Mouse (Mus musculus) heart, embryonic 16.5 days (tissue): ENCODE results near the gene Kndc1. TPM values are rescaled to one million over a fixed set of nuclear protein-coding genes. Genes with fewer than 3 reads are reported as not detected.
A peak's percentile ranks its signal among the peaks of the same experiment; 100 is the strongest.

Experiments used
- ATAC-seq: fragments of 200-750 bp; cut with Nextera tagmentation; replicated peaks from 2 replicates; pipeline ENCODE4 v1.8.0; 2017; ENCODE audit warnings: moderate number of reproducible peaks; ENCODE audit not compliant: insufficient read depth, low FRiP score; ENCODE audit errors: extremely low read depth
- H3K27ac ChIP-seq: fragments of 300-500 bp; sonication (generic); 2 replicates; pipeline ENCODE4 v1.5.1; 2014; ENCODE audit warnings: mild to moderate bottlenecking, low read length, control low read depth, moderate library complexity
- H3K27me3 ChIP-seq: fragments of 300-500 bp; sonication (generic); 2 replicates; pipeline ENCODE4 v1.6.1; 2014; ENCODE audit warnings: low read length, mixed read lengths; ENCODE audit not compliant: control insufficient read depth, insufficient read depth
- H3K36me3 ChIP-seq: fragments of 300-500 bp; sonication (generic); 2 replicates; pipeline ENCODE4 v1.6.1; 2014; ENCODE audit not compliant: control insufficient read depth, insufficient read depth
- H3K4me1 ChIP-seq: fragments of 300-500 bp; sonication (generic); 2 replicates; pipeline ENCODE4 v1.6.1; 2014; ENCODE audit warnings: low read length, mixed read lengths; ENCODE audit not compliant: control insufficient read depth, insufficient read depth
- H3K4me2 ChIP-seq: fragments of 300-500 bp; sonication (generic); 2 replicates; pipeline ENCODE4 v1.6.1; 2014; ENCODE audit warnings: low read depth, mild to moderate bottlenecking, control low read depth, low read length
- H3K4me3 ChIP-seq: fragments of 300-500 bp; sonication (generic); 2 replicates; pipeline ENCODE4 v1.5.1; 2014; ENCODE audit warnings: mild to moderate bottlenecking, control low read depth, low read length
- H3K9ac ChIP-seq: fragments of 300-500 bp; sonication (generic); 2 replicates; pipeline ENCODE4 v1.6.1; 2014; ENCODE audit warnings: low read length, control low read depth
- H3K9me3 ChIP-seq: fragments of 300-500 bp; sonication (generic); replicated peaks from 2 replicates; pipeline ENCODE4 v1.6.1; 2016; ENCODE audit warnings: low read length; ENCODE audit not compliant: control insufficient read depth
- WGBS: fragments of 180-500 bp; shearing (Covaris S2); extraction: QIAGEN DNeasy Blood & Tissue Kit; methylation state at CpG from one replicate; pipeline ENCODE4 v1.1.7; 2014; 5-methylcytosine and 5-hydroxymethylcytosine counted together
- microRNA counts: library from miRNA; unstranded; fragments of <30 nt; microRNA quantifications from one replicate; lab custom pipeline; 2016
- microRNA-seq: library from miRNA; unstranded; fragments of <30 nt; microRNA quantifications from one replicate; pipeline ENCODE4, GENCODE M21; 2017
- polyA plus RNA-seq: library from polyadenylated mRNA; unstranded; fragments of >200 nt; fragmentation: Nextera tagmentation; extraction: Ambion mirVana; gene quantifications from 2 replicates; pipeline ENCODE4 v1.2.1, GENCODE M21; 2015

The Kndc1 gene
- polyA plus RNA-seq, 1 experiment from 2014 or later: 0.47 TPM

DNA sequence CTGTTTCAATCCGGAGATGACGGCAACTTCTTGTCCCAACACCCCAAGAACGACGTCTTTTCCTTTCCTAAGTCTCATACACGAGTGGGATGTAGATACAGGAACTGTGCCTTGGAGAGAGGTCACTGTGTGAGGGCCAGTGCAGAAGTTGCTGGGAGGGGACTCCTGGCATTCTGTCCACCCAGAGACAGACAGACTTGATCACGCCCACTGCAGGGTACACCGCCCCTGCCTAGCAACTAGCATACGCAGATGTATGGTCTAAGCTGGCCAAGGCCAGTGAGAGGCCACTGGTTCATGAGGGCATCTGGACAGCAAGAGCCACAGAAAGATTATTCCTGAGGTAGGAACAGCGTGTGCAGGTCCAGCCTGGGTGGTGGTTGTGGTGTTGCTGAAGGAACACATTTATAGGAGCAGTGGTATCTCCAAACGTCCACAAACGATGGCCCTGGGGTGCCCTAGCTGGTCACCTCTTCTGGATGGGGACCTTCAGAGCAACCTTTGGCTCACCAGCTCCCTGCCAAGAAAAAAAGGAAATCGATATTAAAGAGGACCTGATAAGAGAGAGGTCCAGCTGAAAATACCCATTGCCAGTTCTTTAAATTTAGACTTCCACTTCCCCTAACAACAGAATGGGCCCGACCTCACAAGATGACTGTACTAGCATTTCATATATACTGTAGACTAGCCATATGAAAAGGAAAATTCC, 84.7 kb downstream of the Kndc1 start:
- no peaks in the 10 kb centered on the region for H3K9me3 ChIP-seq
- H3K4me2 ChIP-seq: peak overlapping the region; percentile 87
- H3K27me3 ChIP-seq: peaks cover 6% of the 10 kb centered on the region
- WGBS: 39% methylated on average over 13 of the region's 13 CpGs
- no peaks in the 10 kb centered on the region for H3K36me3 ChIP-seq
- H3K27ac ChIP-seq: no peak overlapping the region
- peak overlapping the region; percentile 63 for H3K4me3 ChIP-seq
- peaks cover 4% of the 10 kb centered on the region; the same call in 1 of the 2 replicates for H3K4me1 ChIP-seq
- ATAC-seq: no peak; the same call in 1 of the 2 replicates
- 0 out of 2 replicates have a peak overlapping the region, but pooled peaks have one; percentile 20 for H3K9ac ChIP-seq

DNA sequence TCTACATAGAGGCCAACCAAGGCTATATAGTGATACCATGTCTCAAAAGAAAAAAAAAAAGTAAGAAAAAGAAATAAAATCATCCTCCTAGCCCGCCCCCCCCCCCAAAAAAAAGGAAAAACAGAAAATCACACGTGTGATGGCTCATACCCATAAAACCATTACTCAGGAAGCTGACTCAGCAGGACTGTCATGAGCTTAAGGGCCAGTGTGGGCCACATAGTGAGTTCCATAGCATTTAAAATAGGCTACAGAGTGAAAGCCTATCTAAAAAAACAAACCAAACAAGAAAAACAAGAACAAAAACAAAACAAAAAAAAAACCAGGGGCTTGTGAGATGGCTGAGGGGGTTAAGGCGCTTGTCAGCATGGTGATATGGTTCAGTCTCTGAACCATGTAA, 86.3 kb downstream of the Kndc1 start:
- Histone ChIP-seq H3K4me2 (no peak overlapping the region), H3K27ac (no peak overlapping the region), H3K36me3 (no peaks in the 10 kb centered on the region), H3K27me3 (peaks cover 6% of the 10 kb centered on the region), H3K4me1 (peaks cover 4% of the 10 kb centered on the region; the same call in 1 of the 2 replicates), H3K9me3 (no peaks in the 10 kb centered on the region), H3K4me3 (no peak overlapping the region), H3K9ac (no peak overlapping the region)
- 49% methylated on average over 3 of the region's 3 CpGs for WGBS
- no peak for ATAC-seq

DNA sequence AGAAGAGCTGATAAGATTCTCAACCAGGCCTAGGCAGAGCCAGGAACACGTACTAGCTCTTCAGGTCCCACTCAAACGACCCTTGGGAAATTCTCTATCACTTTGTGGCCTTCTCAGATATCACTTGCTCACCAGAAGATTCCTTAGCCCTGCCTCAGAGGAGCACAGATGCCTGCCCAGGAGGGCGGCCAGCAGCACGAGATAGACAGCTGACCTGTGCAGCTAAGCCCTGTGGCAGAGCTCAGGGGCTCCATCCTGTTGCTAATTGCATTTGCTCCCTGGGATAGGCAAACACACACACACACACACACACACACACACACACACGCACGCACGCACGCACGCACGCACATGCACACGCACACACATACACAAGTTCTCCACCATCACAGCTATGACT, 87.6 kb downstream of the Kndc1 start:
- 73% methylated on average over 11 of the region's 11 CpGs for WGBS
- Histone ChIP-seq H3K27me3 (peaks cover 3% of the 10 kb centered on the region), H3K4me2 (no peak overlapping the region), H3K9ac (no peak overlapping the region), H3K27ac (no peak overlapping the region), H3K9me3 (no peaks in the 10 kb centered on the region), H3K4me3 (no peak overlapping the region), H3K36me3 (no peaks in the 10 kb centered on the region), H3K4me1 (peaks cover 4% of the 10 kb centered on the region; the same call in 1 of the 2 replicates)
- ATAC-seq: no peak

DNA sequence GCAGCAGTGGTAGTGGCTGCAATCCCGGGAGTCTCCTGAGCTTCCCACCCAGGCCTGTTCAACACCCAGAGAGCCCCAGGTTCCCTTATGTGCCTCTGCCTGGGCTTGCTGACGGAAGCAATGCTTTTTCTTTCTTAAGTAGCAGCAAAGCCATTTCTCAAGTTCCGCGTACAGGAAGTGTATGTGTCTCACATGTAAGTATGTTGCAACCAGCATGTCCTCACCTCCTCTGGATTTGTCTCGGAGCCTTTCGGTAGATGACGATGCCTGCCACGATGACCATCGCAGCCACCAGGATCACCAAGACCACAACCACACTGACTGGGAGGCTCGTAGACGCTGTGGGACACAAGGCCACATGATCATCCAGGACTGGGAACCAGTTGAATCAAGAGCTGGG, 90.0 kb downstream of the Kndc1 start:
- 91% methylated on average over 11 of the region's 11 CpGs for WGBS
- Histone ChIP-seq H3K4me3 (no peak overlapping the region), H3K36me3 (no peaks in the 10 kb centered on the region)

DNA sequence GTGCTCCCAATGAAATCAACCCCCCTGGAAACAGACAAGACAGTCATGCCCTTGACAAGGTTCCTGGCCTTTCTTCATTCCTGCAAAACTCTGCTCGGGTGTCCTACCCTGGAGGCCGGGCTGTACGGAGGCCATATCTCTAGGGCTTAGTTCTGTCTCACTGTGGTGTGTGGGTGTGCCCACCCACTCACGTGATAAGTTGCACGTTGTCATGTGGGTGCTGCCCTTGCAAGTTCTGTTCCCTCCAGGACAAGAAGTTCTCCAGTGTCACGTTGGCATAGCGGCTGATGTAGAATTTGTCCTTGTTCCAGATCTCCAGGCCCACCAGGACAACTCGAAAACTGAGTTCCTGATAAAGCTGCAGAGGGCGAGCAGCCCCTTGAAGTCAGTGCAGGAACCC, 93.8 kb downstream of the Kndc1 start:
- H3K4me3 ChIP-seq: no peak overlapping the region
- H3K4me1 ChIP-seq: no peaks in the 10 kb centered on the region
- no peak overlapping the region for H3K9ac ChIP-seq
- 69% methylated on average over 9 of the region's 9 CpGs for WGBS
- no peaks in the 10 kb centered on the region for H3K36me3 ChIP-seq
- no peak overlapping the region for H3K27ac ChIP-seq
- no peak overlapping the region for H3K4me2 ChIP-seq
- no peaks in the 10 kb centered on the region for H3K9me3 ChIP-seq
- no peaks in the 10 kb centered on the region; the same call in 1 of the 2 replicates for H3K27me3 ChIP-seq
- ATAC-seq: no peak

More for the DNA sequence above, 90.0 kb downstream of the Kndc1 start:
- no peak overlapping the region for H3K4me2 ChIP-seq
- H3K27me3 ChIP-seq: peaks cover 3% of the 10 kb centered on the region
- no peaks in the 10 kb centered on the region for H3K9me3 ChIP-seq
- H3K27ac ChIP-seq: no peak overlapping the region
- ATAC-seq: no peak
- no peak overlapping the region for H3K9ac ChIP-seq
- H3K4me1 ChIP-seq: no peaks in the 10 kb centered on the region

DNA sequence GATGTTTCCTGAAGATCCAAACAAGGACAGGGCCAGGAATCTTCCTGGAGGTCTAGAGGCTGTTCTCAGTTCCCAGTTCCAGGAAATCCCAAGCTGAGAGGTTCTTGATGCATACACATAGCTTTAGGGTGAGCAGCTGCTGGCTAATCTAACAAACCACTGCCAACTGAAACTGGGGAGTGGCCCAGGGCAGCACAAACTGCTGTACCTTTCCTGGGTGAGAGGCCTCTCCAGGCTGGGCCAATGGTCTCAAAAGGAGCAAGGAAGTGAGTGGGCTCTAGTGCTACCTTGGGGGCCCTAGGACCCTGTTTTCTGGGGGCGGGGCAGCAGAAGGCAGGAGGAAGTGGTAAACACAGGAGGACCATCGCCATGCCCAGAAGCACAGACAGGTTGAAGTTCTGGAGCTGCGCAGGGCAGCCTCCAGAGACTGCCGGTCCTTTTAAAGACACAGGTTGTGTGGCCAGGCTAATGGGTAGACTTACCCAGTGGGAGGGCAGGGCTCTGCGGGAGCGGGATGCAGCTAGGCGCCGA, 96.4 kb downstream of the Kndc1 start:
- no peak for ATAC-seq

More for the DNA sequence above, 96.4 kb downstream of the Kndc1 start:
- Histone ChIP-seq H3K36me3 (peaks cover 1% of the 10 kb centered on the region; the same call in 1 of the 2 replicates), H3K27me3 (no peaks in the 10 kb centered on the region; the same call in 1 of the 2 replicates), H3K4me3 (no peak overlapping the region), H3K4me1 (no peaks in the 10 kb centered on the region), H3K9ac (no peak overlapping the region), H3K27ac (no peak overlapping the region), H3K9me3 (no peaks in the 10 kb centered on the region), H3K4me2 (no peak overlapping the region)
- WGBS: 68% methylated on average over 8 of the region's 8 CpGs

MicroRNAs encoded within 50 kb of the gene (microRNA counts, 519-probe panel; counts per million panel counts)
- microRNA mmu-miR-202-3p (lab: Ali Mortazavi, UCI): 2,073 counts per million, percentile 25 among the panel's probes with 10 or more counts
- 2,479 counts per million, percentile 58 among the panel's probes with 10 or more counts for microRNA mmu-miR-202-5p (lab: Ali Mortazavi, UCI)

Small RNAs within 50 kb of the gene (microRNA-seq; reads per million reads assigned to microRNA genes)
- gene Mir202 (2.6 reads per million, percentile 7 among the genes with 10 or more reads in this experiment), gene Mir7062 (not detected), gene mmu-mir-7686 (not detected)

Other genes starting within 250 kb of the Kndc1 start
- gene Cfap46, start 210.9 kb upstream of the Kndc1 start, polyA plus RNA-seq: 0.47 and 0.59 TPM in 2 replicates
- not detected in 2 replicates for gene Adgra1, start 60.5 kb upstream of the Kndc1 start, polyA plus RNA-seq
- gene Utf1, start 49.1 kb downstream of the Kndc1 start, polyA plus RNA-seq: 0.71 and 2.0 TPM in 2 replicates
- gene 6430531B16Rik, start 84.1 kb downstream of the Kndc1 start, polyA plus RNA-seq: 0.66 and 0.69 TPM in 2 replicates
- gene Adam8, start 97.9 kb downstream of the Kndc1 start, polyA plus RNA-seq: 1.7 and 2.8 TPM in 2 replicates
- gene Zfp511, start 141.7 kb downstream of the Kndc1 start, polyA plus RNA-seq: 32.1 and 36.5 TPM in 2 replicates
- gene Tubgcp2, start 142.0 kb downstream of the Kndc1 start, polyA plus RNA-seq: 34.6 and 39.9 TPM in 2 replicates
- not detected in 2 replicates for gene Msx3, start 154.4 kb downstream of the Kndc1 start, polyA plus RNA-seq
- gene Caly, start 187.9 kb downstream of the Kndc1 start, polyA plus RNA-seq: 0.47 and 0.66 TPM in 2 replicates
- gene Prap1, start 198.7 kb downstream of the Kndc1 start, polyA plus RNA-seq: 2.3 TPM in 1 of 2 replicates, not detected in the other
- gene Fuom, start 207.7 kb downstream of the Kndc1 start, polyA plus RNA-seq: 93.9 and 103 TPM in 2 replicates
- 9.5 and 12.9 TPM in 2 replicates for gene Paox, start 221.1 kb downstream of the Kndc1 start, polyA plus RNA-seq
- 244 and 266 TPM in 2 replicates for gene Echs1, start 221.8 kb downstream of the Kndc1 start, polyA plus RNA-seq
- gene Mtg1, start 242.9 kb downstream of the Kndc1 start, polyA plus RNA-seq: 34.1 and 36.8 TPM in 2 replicates